Mouse (Mus musculus): Measurements from ENCODE around the gene Trip4. TPM values are rescaled to one million over a fixed set of nuclear protein-coding genes. Genes with fewer than 3 reads are reported as not detected.

Trip4 gene
- polyA plus RNA-seq, 1 experiment = 10.8 TPM

DNA sequence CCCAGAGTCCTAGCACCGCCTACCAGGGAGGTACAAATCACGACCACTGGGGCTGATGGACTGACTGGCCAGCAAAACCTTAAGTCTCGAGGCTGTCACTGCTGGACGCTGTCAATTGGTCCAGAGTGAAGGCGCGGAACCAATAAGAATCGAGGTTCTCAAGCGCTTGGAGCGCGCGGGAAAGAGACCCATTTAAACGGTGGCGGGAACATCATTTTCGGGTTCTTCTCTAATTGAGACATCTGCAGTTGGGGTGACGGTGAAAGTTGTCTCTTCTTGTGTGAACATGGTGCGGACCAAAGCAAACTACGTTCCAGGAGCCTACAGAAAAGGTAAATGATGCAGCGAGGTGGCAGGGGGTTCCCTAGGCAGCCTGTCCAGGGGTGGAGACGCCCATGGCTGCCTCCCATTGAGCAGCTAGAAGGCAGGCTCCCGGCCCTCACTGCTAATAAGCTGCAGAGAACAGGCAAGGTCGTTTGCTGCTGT is 18.4 kb downstream of the Trip4 start, which contains the start of gene Pclaf:
TSS of gene Pclaf (plus strand) at position 95 of the 486 bp plus-strand sequence.
- peak within 1 kb of the TSS; percentile 60 for H3K4me3 ChIP-seq (ENCODE audit: control insufficient read depth, insufficient read depth, low read length)
- peak; percentile 63 for DNase-seq
- WGBS = under 1% methylated on average over 21 of the region's 21 CpGs
- TF ChIP-seq CTCF (IDR thresholded peaks at IDR 0.05; ENCODE audit: borderline replicate concordance, control insufficient read depth, extremely low read depth, insufficient read depth, low read length, poor library complexity) (peak; percentile 31; the same call in 1 of the 2 replicates), POLR2A (IDR thresholded peaks at IDR 0.05; ENCODE audit: control insufficient read depth, extremely low read depth, insufficient read depth, low read length, poor library complexity) (0 out of 2 replicates have a peak, but pooled peaks have one; percentile 32)
- peaks cover 7% of the 10 kb centered on the region; the same call in 1 of the 2 replicates for H3K36me3 ChIP-seq (ENCODE audit: control insufficient read depth, insufficient read depth, low read length)
- peaks cover 11% of the 10 kb centered on the region for H3K4me1 ChIP-seq (replicated peaks; ENCODE audit: control insufficient read depth, insufficient read depth, low read length)
- peak within 1 kb of the TSS; percentile 4; the same call in 1 of the 2 replicates for H3K27ac ChIP-seq (ENCODE audit: control insufficient read depth, insufficient read depth, low read length)
- no peaks in the 10 kb centered on the region for H3K27me3 ChIP-seq (ENCODE audit: control insufficient read depth, insufficient read depth, low read length)

DNA sequence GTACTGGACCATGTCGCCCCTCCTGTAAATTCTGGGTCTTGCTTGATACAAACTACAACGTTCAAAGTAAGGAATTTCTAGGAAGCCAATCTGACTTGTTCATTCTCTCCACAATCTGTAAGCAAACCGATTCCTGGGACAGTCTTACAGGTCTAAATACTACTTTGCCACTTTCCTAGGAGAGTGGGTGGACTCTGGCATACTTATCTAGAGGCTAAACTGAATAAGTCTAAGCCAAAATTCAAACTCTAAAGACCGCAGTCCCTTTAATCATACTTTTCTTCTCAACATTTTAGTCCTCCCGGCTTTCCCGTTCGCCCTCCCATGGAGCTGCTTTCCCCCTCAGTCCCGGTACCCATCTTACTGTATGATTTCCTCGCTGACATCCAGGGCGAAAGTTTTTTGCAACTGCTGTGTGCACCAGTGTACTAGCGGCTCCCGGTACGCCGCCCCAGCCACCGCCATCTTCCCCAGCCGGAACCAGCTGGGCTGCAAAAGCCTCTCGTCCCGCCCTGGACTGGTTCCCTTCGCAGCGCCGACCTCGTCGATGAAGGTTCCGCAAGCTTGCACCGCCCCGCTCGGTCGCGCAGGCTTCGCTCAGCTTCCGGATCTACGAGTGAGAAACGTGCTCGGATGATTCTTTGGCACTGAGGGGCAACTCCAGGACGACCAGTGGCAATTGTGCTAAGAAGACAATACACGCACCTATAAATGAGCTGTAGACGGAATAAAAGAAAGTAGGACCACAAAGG is 23.9 kb downstream of the Trip4 start:
- Histone ChIP-seq H3K27ac (ENCODE audit: control insufficient read depth, insufficient read depth, low read length) (peak overlapping the region; percentile 45), H3K4me3 (ENCODE audit: control insufficient read depth, insufficient read depth, low read length) (peak overlapping the region; percentile 98), H3K36me3 (ENCODE audit: control insufficient read depth, insufficient read depth, low read length) (peaks cover 4% of the 10 kb centered on the region), H3K27me3 (ENCODE audit: control insufficient read depth, insufficient read depth, low read length) (no peaks in the 10 kb centered on the region), H3K4me1 (replicated peaks; ENCODE audit: control insufficient read depth, insufficient read depth, low read length) (no peaks in the 10 kb centered on the region)
- under 1% methylated on average over 37 of the region's 37 CpGs for WGBS
- TF ChIP-seq CTCF (IDR thresholded peaks at IDR 0.05; ENCODE audit: borderline replicate concordance, control insufficient read depth, extremely low read depth, insufficient read depth, low read length, poor library complexity) (peak; percentile 41; the same call in 1 of the 2 replicates), POLR2A (IDR thresholded peaks at IDR 0.05; ENCODE audit: control insufficient read depth, extremely low read depth, insufficient read depth, low read length, poor library complexity) (peak; percentile 75; the same call in 1 of the 2 replicates)
- DNase-seq = peak; percentile 90

GRCm38 (mm10) chr9:65859656-65860055 is 48.9 kb downstream of the Trip4 start:
- 65% methylated on average over 1 of the region's 1 CpGs for WGBS
- peaks cover 34% of the 10 kb centered on the region for H3K36me3 ChIP-seq (ENCODE audit: control insufficient read depth, insufficient read depth, low read length)
- DNase-seq = no peak
- no peak overlapping the region for H3K27ac ChIP-seq (ENCODE audit: control insufficient read depth, insufficient read depth, low read length)
- no peaks in the 10 kb centered on the region for H3K27me3 ChIP-seq (ENCODE audit: control insufficient read depth, insufficient read depth, low read length)
- TF ChIP-seq POLR2A (IDR thresholded peaks at IDR 0.05; ENCODE audit: control insufficient read depth, extremely low read depth, insufficient read depth, low read length, poor library complexity) = no peak
- no peak for TF ChIP-seq CTCF (IDR thresholded peaks at IDR 0.05; ENCODE audit: borderline replicate concordance, control insufficient read depth, extremely low read depth, insufficient read depth, low read length, poor library complexity)
- H3K4me1 ChIP-seq (replicated peaks; ENCODE audit: control insufficient read depth, insufficient read depth, low read length) = no peaks in the 10 kb centered on the region
- no peak overlapping the region for H3K4me3 ChIP-seq (ENCODE audit: control insufficient read depth, insufficient read depth, low read length)

DNA sequence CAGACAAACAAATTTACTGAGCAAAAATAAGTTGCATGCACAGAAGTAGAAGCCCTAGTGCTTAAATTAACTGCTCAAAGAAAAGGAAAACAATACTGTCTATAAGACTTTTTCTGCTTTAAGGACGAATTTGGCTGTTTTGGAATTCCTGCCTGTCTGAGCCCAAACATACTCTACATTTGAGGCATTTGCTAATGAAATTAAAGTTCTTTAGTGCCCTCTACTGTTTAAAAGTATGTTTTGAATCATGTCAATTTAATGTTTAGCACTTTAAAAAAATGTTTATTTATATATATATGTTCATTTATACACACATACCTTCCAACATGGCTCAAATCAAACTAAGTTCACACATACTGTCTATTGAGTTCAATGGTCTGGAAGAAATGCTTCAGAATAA is 58.4 kb downstream of the Trip4 start:
- WGBS = 31% methylated on average over 1 of the region's 1 CpGs
- no peak for DNase-seq

GRCm38 (mm10) chr9:65848154-65848553 is 60.4 kb downstream of the Trip4 start:
- TF ChIP-seq CTCF (IDR thresholded peaks at IDR 0.05; ENCODE audit: borderline replicate concordance, control insufficient read depth, extremely low read depth, insufficient read depth, low read length, poor library complexity) = no peak
- no peak for TF ChIP-seq POLR2A (IDR thresholded peaks at IDR 0.05; ENCODE audit: control insufficient read depth, extremely low read depth, insufficient read depth, low read length, poor library complexity)
- no peak for DNase-seq
- H3K4me3 ChIP-seq (ENCODE audit: control insufficient read depth, insufficient read depth, low read length) = no peak overlapping the region
- no peak overlapping the region for H3K27ac ChIP-seq (ENCODE audit: control insufficient read depth, insufficient read depth, low read length)
- H3K36me3 ChIP-seq (ENCODE audit: control insufficient read depth, insufficient read depth, low read length) = peaks cover 11% of the 10 kb centered on the region
- no peaks in the 10 kb centered on the region for H3K27me3 ChIP-seq (ENCODE audit: control insufficient read depth, insufficient read depth, low read length)
- H3K4me1 ChIP-seq (replicated peaks; ENCODE audit: control insufficient read depth, insufficient read depth, low read length) = no peaks in the 10 kb centered on the region

More for the DNA sequence above, 58.4 kb downstream of the Trip4 start:
- TF ChIP-seq POLR2A (IDR thresholded peaks at IDR 0.05; ENCODE audit: control insufficient read depth, extremely low read depth, insufficient read depth, low read length, poor library complexity) = no peak
- TF ChIP-seq CTCF (IDR thresholded peaks at IDR 0.05; ENCODE audit: borderline replicate concordance, control insufficient read depth, extremely low read depth, insufficient read depth, low read length, poor library complexity) = no peak
- no peak overlapping the region for H3K27ac ChIP-seq (ENCODE audit: control insufficient read depth, insufficient read depth, low read length)
- no peaks in the 10 kb centered on the region for H3K27me3 ChIP-seq (ENCODE audit: control insufficient read depth, insufficient read depth, low read length)
- no peak overlapping the region for H3K4me3 ChIP-seq (ENCODE audit: control insufficient read depth, insufficient read depth, low read length)
- H3K4me1 ChIP-seq (replicated peaks; ENCODE audit: control insufficient read depth, insufficient read depth, low read length) = no peaks in the 10 kb centered on the region
- peaks cover 15% of the 10 kb centered on the region for H3K36me3 ChIP-seq (ENCODE audit: control insufficient read depth, insufficient read depth, low read length)

DNA sequence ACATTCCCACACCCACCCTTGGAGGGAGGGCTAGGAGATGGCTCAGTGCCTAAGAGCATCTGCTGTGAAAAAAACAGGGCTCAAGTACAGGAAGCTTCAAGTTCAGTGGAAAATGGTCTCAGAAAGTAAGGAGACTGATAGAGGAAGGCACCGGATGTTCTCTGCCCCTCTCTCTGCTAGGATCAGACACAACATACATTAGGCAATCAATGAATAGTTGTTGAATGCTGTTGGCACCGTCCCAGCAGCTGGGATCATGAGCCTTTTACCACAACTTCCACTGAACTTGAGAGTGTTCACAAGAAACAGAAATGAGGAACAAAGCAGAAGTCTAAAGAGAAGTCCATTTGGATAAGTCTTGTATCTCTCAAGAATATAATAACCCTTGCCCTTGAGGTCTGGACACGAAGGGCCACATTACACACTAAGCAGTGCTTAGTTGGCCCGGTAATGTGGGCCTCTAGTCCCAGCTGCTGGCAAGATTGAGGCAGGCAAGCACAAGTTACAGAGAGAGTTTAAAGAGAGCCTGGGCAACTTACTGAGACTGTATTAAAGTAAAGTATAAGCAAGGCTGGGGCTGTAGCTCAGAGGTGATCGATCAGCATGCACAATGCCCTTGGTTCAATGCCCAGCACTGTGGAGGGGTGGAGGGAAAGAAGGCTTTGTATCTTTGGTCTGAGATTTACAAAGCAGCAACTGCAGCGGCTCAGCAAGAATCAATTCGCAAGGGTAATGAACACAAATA is 64.0 kb downstream of the Trip4 start:
- 64% methylated on average over 7 of the region's 7 CpGs for WGBS
- Histone ChIP-seq H3K36me3 (ENCODE audit: control insufficient read depth, insufficient read depth, low read length) (no peaks in the 10 kb centered on the region; the same call in 1 of the 2 replicates), H3K4me3 (ENCODE audit: control insufficient read depth, insufficient read depth, low read length) (no peak overlapping the region), H3K27me3 (ENCODE audit: control insufficient read depth, insufficient read depth, low read length) (no peaks in the 10 kb centered on the region), H3K4me1 (replicated peaks; ENCODE audit: control insufficient read depth, insufficient read depth, low read length) (no peaks in the 10 kb centered on the region), H3K27ac (ENCODE audit: control insufficient read depth, insufficient read depth, low read length) (no peak overlapping the region)
- TF ChIP-seq POLR2A (IDR thresholded peaks at IDR 0.05; ENCODE audit: control insufficient read depth, extremely low read depth, insufficient read depth, low read length, poor library complexity) = no peak
- no peak for TF ChIP-seq CTCF (IDR thresholded peaks at IDR 0.05; ENCODE audit: borderline replicate concordance, control insufficient read depth, extremely low read depth, insufficient read depth, low read length, poor library complexity)
- no peak for DNase-seq
